Mouse (Mus musculus): ENCODE data around the gene Arhgap30. TPM values are rescaled to one million over a fixed set of nuclear protein-coding genes. Genes with fewer than 3 reads are reported as not detected.
A peak's percentile ranks its signal among the peaks of the same experiment; 100 is the strongest.

Arhgap30 gene
- polyA plus RNA-seq, 1 experiment from 2014 or later = 3.8 TPM

- H3K27ac ChIP-seq (ENCODE audit: low read length) = no peak overlapping the region
- 72% methylated on average over 5 of the region's 5 CpGs for WGBS
- 0 out of 2 replicates have a peak, but pooled peaks cover 6% of the 10 kb centered on the region for H3K4me1 ChIP-seq (ENCODE audit: control insufficient read depth, insufficient read depth, low read length)
- no peaks in the 10 kb centered on the region for H3K27me3 ChIP-seq (ENCODE audit: control insufficient read depth, insufficient read depth, low read length)
- no peak overlapping the region for H3K4me3 ChIP-seq (replicated peaks; ENCODE audit: low read length)
- no peak for ATAC-seq (ENCODE audit: insufficient read depth, low FRiP score)
- H3K36me3 ChIP-seq (ENCODE audit: control insufficient read depth, insufficient read depth, low read length) = no peaks in the 10 kb centered on the region
- no peak overlapping the region for H3K4me2 ChIP-seq (ENCODE audit: low read depth, low read length)
- H3K9me3 ChIP-seq (replicated peaks; ENCODE audit: control insufficient read depth, low read length) = peaks cover 6% of the 10 kb centered on the region
- no peak overlapping the region for H3K9ac ChIP-seq (ENCODE audit: low read length)
Observed at GRCm38 (mm10) chr1:171432158-171432557, 43.4 kb downstream of the Arhgap30 start.

DNA sequence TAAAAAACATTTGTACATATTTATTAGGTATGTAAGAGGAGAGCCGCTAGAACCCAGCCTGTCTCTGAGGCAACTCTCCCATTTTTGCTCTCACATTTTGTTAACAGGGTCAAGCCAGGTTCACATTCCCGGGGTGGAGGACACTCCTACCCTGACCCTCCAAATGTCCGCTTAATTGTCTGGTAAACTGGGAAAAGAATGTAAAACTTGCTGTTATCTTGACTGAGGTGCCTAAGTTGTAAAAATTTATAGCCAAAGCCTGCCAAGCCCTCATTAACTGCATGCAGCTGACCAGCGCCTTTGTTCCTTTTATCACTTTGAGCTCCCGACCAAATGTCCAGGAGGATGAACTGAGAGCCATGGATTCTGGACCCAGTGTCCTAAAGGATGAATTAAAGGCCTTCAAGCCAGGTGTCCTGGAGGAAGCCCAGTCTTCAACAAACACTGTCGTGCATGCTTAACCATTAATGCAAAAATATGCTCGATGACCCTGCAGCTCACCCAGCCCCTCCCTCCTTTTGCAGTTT, 46.6 kb downstream of the Arhgap30 start:
- peaks cover 14% of the 10 kb centered on the region; the same call in 1 of the 2 replicates for H3K4me1 ChIP-seq (ENCODE audit: control insufficient read depth, insufficient read depth, low read length)
- no peaks in the 10 kb centered on the region for H3K9me3 ChIP-seq (replicated peaks; ENCODE audit: control insufficient read depth, low read length)
- ATAC-seq (ENCODE audit: insufficient read depth, low FRiP score) = no peak
- 25% methylated on average over 7 of the region's 7 CpGs for WGBS
- no peak overlapping the region for H3K4me3 ChIP-seq (replicated peaks; ENCODE audit: low read length)
- H3K4me2 ChIP-seq (ENCODE audit: low read depth, low read length) = no peak overlapping the region
- no peak overlapping the region for H3K27ac ChIP-seq (ENCODE audit: low read length)
- H3K9ac ChIP-seq (ENCODE audit: low read length) = no peak overlapping the region
- no peaks in the 10 kb centered on the region for H3K36me3 ChIP-seq (ENCODE audit: control insufficient read depth, insufficient read depth, low read length)
- no peaks in the 10 kb centered on the region for H3K27me3 ChIP-seq (ENCODE audit: control insufficient read depth, insufficient read depth, low read length)

GRCm38 (mm10) chr1:171435974-171436373, 47.2 kb downstream of the Arhgap30 start:
- H3K4me3 ChIP-seq (replicated peaks; ENCODE audit: low read length) = no peak overlapping the region
- ATAC-seq (ENCODE audit: insufficient read depth, low FRiP score) = no peak
- 42% methylated on average over 1 of the region's 1 CpGs for WGBS

GRCm38 (mm10) chr1:171437264-171438013, 48.7 kb downstream of the Arhgap30 start, which contains the start of gene F11r:
F11r (plus strand) TSS chr1:171437535.
- Histone ChIP-seq H3K4me1 (ENCODE audit: control insufficient read depth, insufficient read depth, low read length) (peaks cover 23% of the 10 kb centered on the region; the same call in 1 of the 2 replicates), H3K9me3 (replicated peaks; ENCODE audit: control insufficient read depth, low read length) (no peaks in the 10 kb centered on the region), H3K4me3 (replicated peaks; ENCODE audit: low read length) (peak within 1 kb of the TSS; percentile 67), H3K27ac (ENCODE audit: low read length) (peak within 1 kb of the TSS; percentile 92), H3K9ac (ENCODE audit: low read length) (peak within 1 kb of the TSS; percentile 75), H3K27me3 (ENCODE audit: control insufficient read depth, insufficient read depth, low read length) (no peaks in the 10 kb centered on the region), H3K36me3 (ENCODE audit: control insufficient read depth, insufficient read depth, low read length) (no peaks in the 10 kb centered on the region), H3K4me2 (ENCODE audit: low read depth, low read length) (peak within 1 kb of the TSS; percentile 62)
- WGBS = under 1% methylated on average over 44 of the region's 46 CpGs
- ATAC-seq (ENCODE audit: insufficient read depth, low FRiP score) = peak; percentile 90

More at GRCm38 (mm10) chr1:171435974-171436373, 47.2 kb downstream of the Arhgap30 start:
- no peaks in the 10 kb centered on the region for H3K27me3 ChIP-seq (ENCODE audit: control insufficient read depth, insufficient read depth, low read length)
- no peaks in the 10 kb centered on the region for H3K36me3 ChIP-seq (ENCODE audit: control insufficient read depth, insufficient read depth, low read length)
- H3K9ac ChIP-seq (ENCODE audit: low read length) = no peak overlapping the region
- H3K4me1 ChIP-seq (ENCODE audit: control insufficient read depth, insufficient read depth, low read length) = peaks cover 17% of the 10 kb centered on the region; the same call in 1 of the 2 replicates
- H3K9me3 ChIP-seq (replicated peaks; ENCODE audit: control insufficient read depth, low read length) = no peaks in the 10 kb centered on the region
- no peak overlapping the region for H3K27ac ChIP-seq (ENCODE audit: low read length)
- no peak overlapping the region for H3K4me2 ChIP-seq (ENCODE audit: low read depth, low read length)

- ATAC-seq (ENCODE audit: insufficient read depth, low FRiP score) = no peak
- H3K4me1 ChIP-seq (ENCODE audit: control insufficient read depth, insufficient read depth, low read length) = peaks cover 28% of the 10 kb centered on the region; the same call in 1 of the 2 replicates
- H3K9ac ChIP-seq (ENCODE audit: low read length) = peak overlapping the region; percentile 75
Observed at GRCm38 (mm10) chr1:171438014-171438670, 49.4 kb downstream of the Arhgap30 start.

GRCm38 (mm10) chr1:171439072-171439471, 50.3 kb downstream of the Arhgap30 start:
- Histone ChIP-seq H3K27ac (ENCODE audit: low read length) (peak overlapping the region; percentile 92), H3K9ac (ENCODE audit: low read length) (peak overlapping the region; percentile 75), H3K4me2 (ENCODE audit: low read depth, low read length) (peak overlapping the region; percentile 62), H3K9me3 (replicated peaks; ENCODE audit: control insufficient read depth, low read length) (peaks cover 6% of the 10 kb centered on the region), H3K4me1 (ENCODE audit: control insufficient read depth, insufficient read depth, low read length) (peaks cover 28% of the 10 kb centered on the region; the same call in 1 of the 2 replicates), H3K36me3 (ENCODE audit: control insufficient read depth, insufficient read depth, low read length) (0 out of 2 replicates have a peak, but pooled peaks cover 2% of the 10 kb centered on the region), H3K4me3 (replicated peaks; ENCODE audit: low read length) (peak overlapping the region; percentile 67), H3K27me3 (ENCODE audit: control insufficient read depth, insufficient read depth, low read length) (no peaks in the 10 kb centered on the region)
- WGBS = 25% methylated on average over 8 of the region's 8 CpGs
- no peak for ATAC-seq (ENCODE audit: insufficient read depth, low FRiP score)

More at GRCm38 (mm10) chr1:171438014-171438670, 49.4 kb downstream of the Arhgap30 start:
- no peaks in the 10 kb centered on the region for H3K36me3 ChIP-seq (ENCODE audit: control insufficient read depth, insufficient read depth, low read length)
- H3K4me3 ChIP-seq (replicated peaks; ENCODE audit: low read length) = peak overlapping the region; percentile 67
- H3K27me3 ChIP-seq (ENCODE audit: control insufficient read depth, insufficient read depth, low read length) = no peaks in the 10 kb centered on the region
- peak overlapping the region; percentile 92 for H3K27ac ChIP-seq (ENCODE audit: low read length)
- WGBS = 6% methylated on average over 18 of the region's 18 CpGs
- H3K9me3 ChIP-seq (replicated peaks; ENCODE audit: control insufficient read depth, low read length) = no peaks in the 10 kb centered on the region
- peak overlapping the region; percentile 62 for H3K4me2 ChIP-seq (ENCODE audit: low read depth, low read length)

DNA sequence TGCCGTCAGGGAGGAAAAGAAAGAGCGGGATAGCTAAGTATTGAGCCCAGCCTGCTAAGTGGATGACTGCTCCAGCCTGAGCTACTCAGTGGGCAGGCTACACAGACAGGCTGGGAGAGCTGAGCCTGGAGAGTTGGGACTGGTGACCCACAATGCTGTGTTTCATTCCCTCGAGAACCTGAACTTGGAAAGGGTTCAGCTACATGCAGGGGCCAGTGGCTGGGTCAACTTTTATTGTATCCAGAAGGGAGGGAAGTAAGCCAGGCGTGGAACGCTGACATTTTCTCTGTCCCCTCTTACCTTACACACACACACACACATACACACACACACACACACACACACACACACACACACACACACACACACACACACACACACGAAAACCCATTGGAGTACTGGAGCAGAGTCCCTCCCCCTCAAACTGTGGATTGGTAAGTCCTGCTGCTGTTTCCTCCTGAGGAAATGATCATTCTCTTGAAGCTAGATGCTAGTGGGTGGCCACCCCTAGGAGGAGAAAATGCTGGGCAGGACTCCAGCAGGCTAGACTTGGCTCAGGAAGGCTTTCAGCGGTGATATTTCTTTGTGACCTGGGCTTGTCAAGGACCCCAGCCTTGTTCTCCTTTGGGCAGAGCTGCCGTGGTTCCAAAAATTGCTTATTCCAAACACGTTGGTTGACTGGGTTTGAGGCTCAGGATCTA, 51.4 kb downstream of the Arhgap30 start:
- Histone ChIP-seq H3K4me2 (ENCODE audit: low read depth, low read length) (peak overlapping the region; percentile 62), H3K4me1 (ENCODE audit: control insufficient read depth, insufficient read depth, low read length) (peaks cover 28% of the 10 kb centered on the region; the same call in 1 of the 2 replicates), H3K27me3 (ENCODE audit: control insufficient read depth, insufficient read depth, low read length) (no peaks in the 10 kb centered on the region), H3K36me3 (ENCODE audit: control insufficient read depth, insufficient read depth, low read length) (0 out of 2 replicates have a peak, but pooled peaks cover 2% of the 10 kb centered on the region), H3K27ac (ENCODE audit: low read length) (peak overlapping the region; percentile 92), H3K9me3 (replicated peaks; ENCODE audit: control insufficient read depth, low read length) (peaks cover 6% of the 10 kb centered on the region), H3K9ac (ENCODE audit: low read length) (peak overlapping the region; percentile 49), H3K4me3 (replicated peaks; ENCODE audit: low read length) (peak overlapping the region; percentile 67)
- peak; percentile 32; the same call in 1 of the 2 replicates for ATAC-seq (ENCODE audit: insufficient read depth, low FRiP score)
- 14% methylated on average over 9 of the region's 9 CpGs for WGBS

DNA sequence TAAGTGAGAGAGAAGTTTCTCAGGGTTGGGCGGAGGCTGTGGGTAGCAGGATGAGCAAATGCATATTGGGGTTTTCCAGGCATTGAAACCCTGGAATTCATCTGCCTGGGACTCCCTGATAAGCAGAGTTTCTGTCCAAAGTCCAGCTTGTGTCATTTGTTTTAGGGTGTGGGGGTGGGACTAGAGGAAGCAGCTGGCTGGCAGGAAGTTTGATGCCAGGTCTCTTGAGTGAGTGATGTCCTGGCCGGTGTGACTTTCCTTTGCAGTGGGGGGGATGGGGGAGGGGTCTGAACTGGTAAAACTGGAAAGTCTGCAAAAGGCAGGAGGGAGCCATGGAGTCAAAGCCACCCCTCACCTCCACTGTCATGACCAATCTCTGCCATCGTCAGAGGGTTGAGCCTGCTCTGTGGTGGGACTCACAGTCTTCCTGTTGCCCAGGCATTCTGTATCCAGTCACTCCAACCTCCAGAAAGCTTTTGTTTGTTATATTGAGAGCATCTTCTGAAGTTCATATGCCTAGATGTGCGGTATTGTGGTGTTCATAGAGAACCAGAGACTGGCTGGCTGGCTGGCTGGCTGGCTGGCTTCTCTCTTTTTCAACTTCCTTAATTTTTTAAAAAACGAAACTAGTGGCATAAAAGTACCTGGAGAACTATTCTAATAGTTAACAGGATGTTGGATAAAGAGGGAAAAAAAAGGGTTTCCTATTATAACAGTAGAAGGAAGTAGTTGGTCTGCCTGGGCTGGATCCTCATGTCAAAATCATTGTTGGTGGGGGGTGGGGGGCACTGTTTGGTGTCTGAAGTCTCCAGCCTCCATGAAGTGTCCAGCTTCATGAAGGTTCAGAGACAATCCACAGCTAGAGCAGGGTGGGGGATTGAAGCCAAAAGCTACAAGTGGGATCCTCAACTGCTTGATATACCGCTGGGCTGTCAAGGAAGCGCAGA, 53.0 kb downstream of the Arhgap30 start:
- Histone ChIP-seq H3K4me3 (replicated peaks; ENCODE audit: low read length) (peak overlapping the region; percentile 26), H3K27ac (ENCODE audit: low read length) (peak overlapping the region; percentile 92), H3K4me2 (ENCODE audit: low read depth, low read length) (peak overlapping the region; percentile 62), H3K9ac (ENCODE audit: low read length) (peak overlapping the region; percentile 54; the same call in 1 of the 2 replicates), H3K36me3 (ENCODE audit: control insufficient read depth, insufficient read depth, low read length) (0 out of 2 replicates have a peak, but pooled peaks cover 2% of the 10 kb centered on the region), H3K9me3 (replicated peaks; ENCODE audit: control insufficient read depth, low read length) (peaks cover 6% of the 10 kb centered on the region), H3K27me3 (ENCODE audit: control insufficient read depth, insufficient read depth, low read length) (no peaks in the 10 kb centered on the region), H3K4me1 (ENCODE audit: control insufficient read depth, insufficient read depth, low read length) (peaks cover 31% of the 10 kb centered on the region)
- peak; percentile 61 for ATAC-seq (ENCODE audit: insufficient read depth, low FRiP score)
- WGBS = 42% methylated on average over 7 of the region's 7 CpGs

Data from stomach, embryonic 16.5 days (tissue).